Mouse (Mus musculus) thymus, postnatal 10 days (tissue): Measurements from ENCODE around the gene Hoxc10.
A peak's percentile ranks its signal among the peaks of the same experiment; 100 is the strongest.

Source experiments
- DNase-seq, 2 experiments: peaks; one replicate each; pipeline ENCODE4 v3.0.0; 2021; ENCODE audit warnings: low spot score in 2 of 2

Hoxc10 gene

DNA sequence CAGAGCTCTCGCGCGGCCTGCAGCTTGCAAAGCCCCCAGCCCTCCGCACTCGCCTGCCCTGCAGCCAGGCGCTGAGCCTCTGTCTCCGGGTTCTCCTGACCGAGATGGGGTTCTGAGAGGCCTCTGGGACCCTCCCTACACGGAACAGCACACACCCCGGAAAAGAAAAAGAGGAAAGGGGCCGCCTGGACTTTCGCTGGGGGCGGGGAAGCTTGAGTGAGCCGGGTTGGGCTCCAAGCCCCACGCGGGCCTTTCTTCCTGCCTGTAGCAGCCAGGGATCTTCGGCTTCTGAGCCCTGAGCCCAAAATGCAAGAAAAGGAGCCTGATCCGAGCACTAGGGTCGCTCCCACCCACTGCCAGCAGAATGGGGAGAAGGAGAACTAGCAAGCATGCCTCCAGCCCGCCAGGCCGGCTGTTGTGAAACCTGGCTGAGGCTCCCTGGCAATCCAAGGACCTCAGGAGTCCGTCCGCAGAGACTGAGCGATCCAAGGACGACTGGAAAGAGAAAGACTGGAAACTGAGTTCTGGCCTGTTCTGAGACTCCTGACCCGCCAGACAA lies 45.4 kb downstream of the Hoxc10 start:
- DNase-seq: no peak

GRCm38 (mm10) chr15:103013238-103013984 lies 46.8 kb downstream of the Hoxc10 start:
- peak in 1 of 2 experiments; percentile 17 for DNase-seq

- no peak for DNase-seq
These were observed 47.8 kb downstream of the Hoxc10 start for GRCm38 (mm10) chr15:103014166-103015008.

- no peak for DNase-seq
These were observed 48.4 kb downstream of the Hoxc10 start for GRCm38 (mm10) chr15:103015009-103015399.

GRCm38 (mm10) chr15:103015406-103016166 lies 49.0 kb downstream of the Hoxc10 start:
- no peak for DNase-seq

DNA sequence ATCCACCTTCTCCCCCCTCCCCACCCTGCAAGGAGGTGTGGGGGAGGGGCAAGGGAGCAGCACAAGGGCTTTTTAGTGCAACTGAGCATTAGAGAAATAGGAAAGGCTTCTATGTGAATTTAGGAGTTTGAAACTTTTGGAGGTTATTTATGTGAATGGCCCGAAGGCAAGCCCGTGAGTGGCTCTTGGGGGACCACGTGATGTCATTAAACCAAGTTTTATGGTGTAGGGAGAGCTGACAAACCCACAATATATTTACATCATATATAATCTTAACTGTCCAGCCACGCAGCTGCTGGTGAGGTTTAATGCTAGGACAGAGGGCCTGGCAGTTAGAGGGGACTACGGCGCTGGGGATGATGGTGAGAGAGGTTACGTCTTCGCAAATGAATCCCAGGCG lies 52.0 kb downstream of the Hoxc10 start, which contains the start of gene Hoxc4:
Hoxc4 (plus strand) TSS at position 299 of the 400 bp plus-strand sequence.
- no peak for DNase-seq

DNA sequence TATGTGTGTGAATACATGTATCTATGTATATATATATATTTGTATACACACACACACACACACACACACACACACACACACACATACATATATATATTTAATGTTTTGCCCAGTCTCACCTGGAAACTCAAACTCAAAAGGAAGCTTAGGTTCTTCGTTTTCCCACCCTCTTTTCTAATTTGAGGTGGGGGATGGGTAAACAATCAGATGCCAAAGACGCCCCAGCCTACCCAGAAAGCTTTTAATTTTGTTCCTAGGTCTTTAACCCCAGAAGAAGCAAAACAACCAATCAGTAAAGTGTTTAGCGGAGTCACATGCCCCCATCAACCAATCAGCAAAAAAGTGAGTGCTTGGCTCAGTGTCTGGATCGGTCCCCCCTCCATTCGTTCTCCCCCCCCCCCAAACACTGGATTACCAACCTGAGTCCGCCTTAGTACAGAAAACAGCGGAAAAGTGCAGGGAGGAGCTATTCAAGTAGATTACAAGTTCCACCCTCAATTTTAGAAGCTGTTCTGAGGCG lies 54.4 kb downstream of the Hoxc10 start:
- no peak for DNase-seq
